Mouse (Mus musculus): ENCODE results near the gene Zfp112.

GRCm38 (mm10) chr7:24112156-24112856 is at the start of gene Zfp112:
- TF ChIP-seq CTCF (IDR thresholded peaks at IDR 0.05; ENCODE audit: low read depth, low read length), result no peak
- TF ChIP-seq GATA1 (IDR thresholded peaks at IDR 0.05; ENCODE audit: borderline replicate concordance, low read length), result no peak
- no peak for TF ChIP-seq TAL1 (conservative IDR thresholded peaks at IDR 0.05; ENCODE audit: low read depth, low read length)
- no peak for TF ChIP-seq POLR2AphosphoS5 (IDR thresholded peaks at IDR 0.05; ENCODE audit: insufficient replicate concordance, low read depth, low read length)

Data from G1E (cell line).